14 mouse cellular contexts compared by ENCODE assay signal in genomic region chr11:33939456-33940113, GRCm38 (mm10). TPM values are rescaled to one million over a fixed set of nuclear protein-coding genes. Genes with fewer than 3 reads are reported as not detected.
DNase-seq lines count a peak whose midpoint lies in the region; ATAC-seq lines count a peak whose summit lies in the region.
"Had no signal": no experiment of that assay in that cellular context is flagged by ENCODE, and none has a peak within 500 bp of the region (broad histone marks: within the 10 kb centered on the region; RNA-seq: fewer than 3 reads in every experiment).

No protein-coding gene starts in this region.

- DNase-seq in CD4-positive, CD25-positive, alpha-beta regulatory T cell, adult 2 months (ENCODE audit: low read depth, low spot score), result peak; percentile 76
- peak; percentile 35 for DNase-seq in MEL-GATA-1-ER (ENCODE audit: extremely low read depth, low read depth)
- DNase-seq in thymus, postnatal 14 days, result peak; percentile 51
- no peak for DNase-seq in lung, adult 18-20 months
- DNase-seq in gastrocnemius, adult 18-20 months (ENCODE audit: low spot score), result no peak
- DNase-seq in right cerebral cortex, postnatal 25 days, result no peak
- DNase-seq: adrenal gland, postnatal 10 days; cerebellum, adult 9-11 months; forebrain, postnatal 0 days had no signal

- ATAC-seq in megakaryocyte, adult 5-6 weeks (ENCODE audit: poor library complexity, severe bottlenecking), result peak; percentile 47
- ATAC-seq: forebrain, postnatal 0 days; intestine, postnatal 0 days; liver, embryonic 12.5 days had no signal

RNA-seq across cellular contexts. Expression of gene Kcnmb1, which starts 23.2 kb away (rescaled TPM):
- total RNA-seq in megakaryocyte, adult 5-6 weeks (2015), result not detected in 2 replicates
- not detected in 2 replicates for total RNA-seq in megakaryocyte, adult 5-6 weeks (2017)
- total RNA-seq in gastrocnemius, adult 18-20 months (2021), result under 1 TPM; 0.26 to 0.27 TPM
- total RNA-seq: neutrophil, adult 5-6 weeks had no signal

RNA-seq across cellular contexts. Expression of gene Kcnip1, which starts 53.4 kb away (rescaled TPM):
- 0.09 TPM in 1 of 2 replicates, not detected in the other for total RNA-seq in megakaryocyte, adult 5-6 weeks (2015)
- 0.18 TPM in 1 of 2 replicates, not detected in the other for total RNA-seq in megakaryocyte, adult 5-6 weeks (2017)
- under 1 TPM in 1 of 2 experiments, not detected in 1; 0.12 TPM for total RNA-seq in gastrocnemius, adult 18-20 months (2021)
- total RNA-seq: heart, postnatal 25 days; neutrophil, adult 5-6 weeks had no signal

Comparison
In these comparisons a context has a peak if more than half of its experiments do, and no peak if none do; other contexts are left out.
1. DNase-seq: peak in CD4-positive, CD25-positive, alpha-beta regulatory T cell, adult 2 months (single experiment), MEL-GATA-1-ER (single experiment) and thymus, postnatal 14 days (single experiment); none in lung, adult 18-20 months (0 of 2), gastrocnemius, adult 18-20 months (single experiment) and right cerebral cortex, postnatal 25 days (single experiment).